Mouse (Mus musculus): ENCODE results near the gene Psmd4. TPM values are rescaled to one million over a fixed set of nuclear protein-coding genes. Genes with fewer than 3 reads are reported as not detected.
A peak's percentile ranks its signal among the peaks of the same experiment; 100 is the strongest.
"Not testable (repeated sequence)": the region's sequence is repeated elsewhere in the genome, so short reads cannot be mapped to it uniquely, and the experiment has no call there.

Psmd4 gene
- polyA plus RNA-seq, 1 experiment from 2014 or later = 221 TPM

DNA sequence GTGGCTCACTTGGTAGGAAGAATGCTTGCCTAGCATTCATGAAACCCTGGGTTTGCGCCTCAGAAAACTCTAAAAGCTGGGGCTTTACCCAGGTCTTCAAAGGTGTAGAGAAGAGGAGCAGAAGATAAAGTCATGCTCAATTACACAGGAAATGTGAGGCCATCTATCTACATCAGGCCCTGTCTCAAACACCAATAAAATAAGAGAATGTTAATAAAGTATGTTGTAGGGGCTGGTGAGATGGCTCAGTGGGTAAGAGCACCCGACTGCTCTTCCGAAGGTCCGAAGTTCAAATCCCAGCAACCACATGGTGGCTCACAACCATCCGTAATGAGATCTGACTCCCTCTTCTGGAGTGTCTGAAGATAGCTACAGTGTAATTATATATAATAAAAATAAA lies 21.5 kb downstream of the Psmd4 start:
- H3K27ac ChIP-seq; H3K9ac ChIP-seq; H3K4me1 ChIP-seq; H3K9me3 ChIP-seq; ATAC-seq (ENCODE audit: insufficient read depth, low FRiP score, low read depth); H3K4me3 ChIP-seq (replicated peaks); H3K4me2 ChIP-seq; H3K36me3 ChIP-seq; H3K27me3 ChIP-seq (replicated peaks): not testable (repeated sequence)
- 94% methylated on average over 5 of the region's 5 CpGs for WGBS

DNA sequence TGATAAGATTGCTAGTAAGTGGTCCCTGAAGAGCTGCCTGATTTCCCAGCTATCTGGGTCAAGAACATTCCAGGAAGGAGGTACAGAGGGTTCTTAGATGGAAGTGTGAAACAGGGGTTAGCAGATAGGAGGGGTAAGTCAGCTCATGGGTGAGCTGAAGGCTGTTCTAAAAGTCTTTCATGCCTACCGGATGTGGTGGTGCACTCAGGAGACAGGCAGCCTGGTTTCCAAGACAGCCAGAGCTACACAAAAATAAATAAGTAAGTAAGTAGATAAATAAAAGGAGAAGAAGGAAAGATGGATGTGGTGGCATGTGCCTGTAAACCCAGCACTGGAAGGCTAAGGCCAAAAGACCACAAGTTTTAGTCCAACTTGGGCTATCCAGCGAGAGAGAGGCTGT lies 23.7 kb downstream of the Psmd4 start:
- H3K9ac ChIP-seq = no peak overlapping the region
- no peak overlapping the region for H3K27ac ChIP-seq
- no peaks in the 10 kb centered on the region for H3K27me3 ChIP-seq (replicated peaks)
- H3K4me2 ChIP-seq = no peak overlapping the region
- H3K36me3 ChIP-seq = no peaks in the 10 kb centered on the region
- no peaks in the 10 kb centered on the region for H3K9me3 ChIP-seq
- 80% methylated on average over 2 of the region's 2 CpGs for WGBS
- H3K4me3 ChIP-seq (replicated peaks) = no peak overlapping the region
- H3K4me1 ChIP-seq = peaks cover 6% of the 10 kb centered on the region
- no peak for ATAC-seq (ENCODE audit: insufficient read depth, low FRiP score, low read depth)

DNA sequence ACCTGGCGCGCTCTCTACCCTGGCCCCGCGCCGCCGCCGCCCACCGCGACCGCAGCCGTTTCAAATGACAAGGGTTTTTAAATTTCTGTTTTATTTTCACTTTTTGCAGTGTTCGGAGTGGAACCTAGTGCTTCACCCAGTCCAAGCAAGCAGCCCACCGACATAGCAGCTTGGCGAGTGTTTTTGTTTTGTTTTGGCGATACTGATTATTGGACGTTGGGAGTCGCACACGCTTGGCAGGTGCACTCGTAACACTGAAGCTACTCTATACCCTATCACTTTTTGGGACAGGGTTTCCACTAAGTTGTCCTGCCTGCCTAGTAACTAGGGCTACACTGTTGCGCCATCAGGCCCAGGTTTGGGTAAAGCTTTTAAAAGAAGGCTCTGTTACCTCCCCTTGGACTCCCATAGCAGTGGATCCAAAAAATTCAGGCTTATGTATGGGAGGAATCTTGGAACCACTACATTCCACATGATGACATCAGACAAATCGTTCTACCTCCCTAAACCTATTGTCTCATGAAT lies 25.8 kb downstream of the Psmd4 start:
- H3K9me3 ChIP-seq = no peaks in the 10 kb centered on the region
- WGBS = 3% methylated on average over 21 of the region's 21 CpGs
- peaks cover 6% of the 10 kb centered on the region for H3K36me3 ChIP-seq
- no peak for ATAC-seq (ENCODE audit: insufficient read depth, low FRiP score, low read depth)
- H3K9ac ChIP-seq = peak overlapping the region; percentile 65; the same call in 1 of the 2 replicates
- peak overlapping the region; percentile 100 for H3K27ac ChIP-seq
- H3K27me3 ChIP-seq (replicated peaks) = no peaks in the 10 kb centered on the region
- H3K4me1 ChIP-seq = peaks cover 13% of the 10 kb centered on the region
- H3K4me3 ChIP-seq (replicated peaks) = peak overlapping the region; percentile 86
- peak overlapping the region; percentile 78 for H3K4me2 ChIP-seq

DNA sequence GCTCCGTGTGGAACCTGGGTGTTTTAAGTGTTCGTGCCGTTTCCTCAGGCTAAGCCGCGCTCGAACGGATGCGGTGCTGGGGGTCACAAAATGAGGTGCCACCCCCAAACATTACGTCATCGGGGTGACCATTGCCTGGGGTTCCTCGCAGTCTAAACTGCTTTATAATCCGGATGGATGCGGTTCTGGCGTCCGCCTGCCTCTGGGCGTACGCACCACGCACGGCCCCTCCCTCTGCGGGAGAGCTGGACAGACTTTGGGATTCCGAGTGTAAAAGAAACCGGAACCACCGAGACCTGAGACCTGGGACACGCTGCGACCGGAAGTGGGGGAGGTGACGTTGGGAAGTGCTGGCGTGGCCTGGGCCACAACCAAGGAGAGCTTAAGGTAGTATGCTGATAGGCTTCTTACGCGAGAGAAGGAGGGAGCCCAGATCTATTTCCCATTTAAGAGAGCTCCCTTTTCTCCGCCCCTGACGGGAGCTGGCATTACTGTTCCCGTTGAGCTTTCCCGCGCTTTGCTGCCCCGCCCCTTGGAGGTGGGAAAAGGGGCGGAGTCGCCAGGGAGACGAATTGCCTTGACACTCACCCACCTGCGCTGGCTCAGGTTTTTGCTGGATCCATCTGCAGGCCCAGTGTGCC lies 26.4 kb downstream of the Psmd4 start:
- Histone ChIP-seq H3K27me3 (replicated peaks) (no peaks in the 10 kb centered on the region), H3K36me3 (peaks cover 12% of the 10 kb centered on the region), H3K27ac (peak overlapping the region; percentile 100), H3K9me3 (no peaks in the 10 kb centered on the region), H3K4me1 (peaks cover 13% of the 10 kb centered on the region), H3K4me2 (peak overlapping the region; percentile 78), H3K9ac (peak overlapping the region; percentile 65), H3K4me3 (replicated peaks) (peak overlapping the region; percentile 86)
- ATAC-seq (ENCODE audit: insufficient read depth, low FRiP score, low read depth) = peak; percentile 76
- under 1% methylated on average over 40 of the region's 40 CpGs for WGBS

DNA sequence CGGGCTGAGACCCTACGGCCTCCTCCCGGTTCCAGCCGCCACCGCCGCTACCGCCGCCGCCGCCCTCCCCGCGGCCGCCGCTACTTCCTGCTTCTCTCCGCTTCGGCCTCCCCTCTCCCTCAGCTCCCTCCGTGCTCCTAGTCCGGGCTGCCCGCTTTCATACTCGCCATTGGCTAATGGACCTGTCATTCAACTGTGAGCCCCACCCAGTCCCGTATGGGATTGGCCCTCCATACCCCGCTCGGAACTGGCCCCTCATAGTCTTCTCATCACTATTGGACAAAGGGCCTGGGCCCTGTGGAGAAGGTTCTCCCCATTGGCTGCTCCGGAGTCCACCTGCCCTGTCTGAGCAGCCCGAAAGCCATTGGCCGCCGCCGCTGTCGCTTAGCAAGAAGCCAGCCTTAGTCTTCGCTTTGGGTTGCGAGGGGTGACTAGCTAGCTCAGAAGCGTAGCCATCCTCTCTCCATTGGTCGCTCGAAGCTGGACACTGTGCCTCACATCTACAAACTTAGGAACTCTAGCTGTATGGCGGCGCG lies 27.0 kb downstream of the Psmd4 start, which contains the start of gene Zfp687:
Gene Zfp687 (minus strand): TSS at position 112 of the 536 bp plus-strand sequence.
- Histone ChIP-seq H3K4me2 (peak within 1 kb of the TSS; percentile 85), H3K4me1 (peaks cover 13% of the 10 kb centered on the region), H3K9me3 (no peaks in the 10 kb centered on the region), H3K27ac (peak within 1 kb of the TSS; percentile 100), H3K27me3 (replicated peaks) (no peaks in the 10 kb centered on the region), H3K36me3 (peaks cover 18% of the 10 kb centered on the region), H3K9ac (peak within 1 kb of the TSS; percentile 74), H3K4me3 (replicated peaks) (peak within 1 kb of the TSS; percentile 86)
- ATAC-seq (ENCODE audit: insufficient read depth, low FRiP score, low read depth) = peak; percentile 99
- under 1% methylated on average over 37 of the region's 37 CpGs for WGBS

DNA sequence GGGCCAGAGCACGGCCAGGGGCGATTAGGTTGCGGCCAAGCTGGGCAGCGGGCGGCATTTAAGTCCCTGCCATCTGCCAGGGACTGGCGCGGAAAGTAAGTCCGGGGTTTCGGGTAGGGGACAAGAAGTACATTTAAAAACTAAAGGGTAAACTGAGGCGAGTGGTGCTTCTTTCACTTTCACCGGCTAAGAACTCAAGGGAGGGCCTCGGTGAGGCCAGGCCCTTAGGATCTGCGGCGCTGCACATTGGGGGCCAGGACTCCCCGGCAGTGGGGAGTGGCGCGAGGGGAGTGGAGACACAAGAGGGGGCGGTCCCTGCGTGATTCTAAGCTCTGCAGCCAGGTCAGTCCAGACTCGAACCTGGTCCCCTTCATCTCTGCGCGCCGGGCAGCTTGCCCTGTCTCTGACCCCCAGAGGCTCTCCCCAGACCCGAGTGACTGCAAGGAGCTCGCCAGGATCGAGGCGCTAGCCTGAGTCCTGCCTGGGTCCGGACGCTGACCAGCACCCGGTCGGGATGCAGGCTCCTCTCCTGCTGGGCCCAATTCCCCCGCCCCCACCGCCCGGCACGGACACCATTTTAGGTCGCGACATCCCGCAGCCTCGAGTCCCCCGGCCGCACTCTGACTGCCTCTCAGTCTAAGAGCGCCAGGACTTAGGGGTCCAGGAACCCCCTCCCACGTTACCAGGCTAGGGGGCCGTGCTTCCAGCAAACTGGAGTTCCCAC lies 27.8 kb downstream of the Psmd4 start:
- Histone ChIP-seq H3K27ac (peak overlapping the region; percentile 100), H3K4me3 (replicated peaks) (peak overlapping the region; percentile 86), H3K27me3 (replicated peaks) (no peaks in the 10 kb centered on the region), H3K4me2 (peak overlapping the region; percentile 85), H3K9ac (peak overlapping the region; percentile 74), H3K9me3 (no peaks in the 10 kb centered on the region), H3K4me1 (peaks cover 13% of the 10 kb centered on the region), H3K36me3 (peaks cover 25% of the 10 kb centered on the region)
- under 1% methylated on average over 44 of the region's 44 CpGs for WGBS
- no peak for ATAC-seq (ENCODE audit: insufficient read depth, low FRiP score, low read depth)

DNA sequence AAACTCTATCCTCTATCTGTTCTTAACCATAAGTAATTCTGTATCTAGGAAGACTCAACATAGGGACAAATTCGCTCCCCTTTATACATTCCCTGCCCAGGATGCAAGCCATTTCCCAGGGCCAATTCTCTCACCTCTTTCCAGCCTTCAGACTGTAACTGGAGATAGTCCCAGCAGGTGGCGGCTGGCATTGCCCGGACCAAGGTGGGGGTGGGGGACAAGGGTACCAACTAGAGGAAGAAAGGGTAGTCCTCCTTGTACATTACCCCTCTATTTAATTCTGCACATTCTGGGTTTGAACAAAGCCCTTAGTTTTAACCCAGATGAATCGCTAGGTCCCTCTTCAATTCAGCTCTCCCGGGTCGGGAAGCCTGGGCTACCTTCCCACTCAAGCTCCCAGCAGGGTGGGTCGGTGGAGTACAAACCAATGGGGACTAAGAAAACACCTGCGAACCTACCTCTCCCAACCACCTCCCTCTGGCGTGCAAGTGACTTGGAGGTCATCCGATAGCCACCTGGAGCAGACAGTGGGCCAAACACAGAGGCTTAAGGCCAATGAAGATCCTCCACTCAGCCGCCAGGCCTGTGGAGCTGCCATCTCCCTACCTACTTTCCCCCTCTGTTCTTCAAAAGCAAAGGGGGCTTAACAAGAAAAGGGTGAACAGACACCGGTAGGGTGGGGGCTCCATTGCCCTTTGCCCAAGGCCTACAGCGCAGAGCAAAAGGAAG lies 28.6 kb downstream of the Psmd4 start:
- H3K27ac ChIP-seq = peak overlapping the region; percentile 100
- no peak for ATAC-seq (ENCODE audit: insufficient read depth, low FRiP score, low read depth)
- peaks cover 13% of the 10 kb centered on the region for H3K4me1 ChIP-seq
- peak overlapping the region; percentile 86 for H3K4me3 ChIP-seq (replicated peaks)
- 17% methylated on average over 13 of the region's 13 CpGs for WGBS
- no peaks in the 10 kb centered on the region for H3K9me3 ChIP-seq
- no peaks in the 10 kb centered on the region for H3K27me3 ChIP-seq (replicated peaks)
- H3K9ac ChIP-seq = peak overlapping the region; percentile 74
- H3K36me3 ChIP-seq = peaks cover 32% of the 10 kb centered on the region
- H3K4me2 ChIP-seq = peak overlapping the region; percentile 85

DNA sequence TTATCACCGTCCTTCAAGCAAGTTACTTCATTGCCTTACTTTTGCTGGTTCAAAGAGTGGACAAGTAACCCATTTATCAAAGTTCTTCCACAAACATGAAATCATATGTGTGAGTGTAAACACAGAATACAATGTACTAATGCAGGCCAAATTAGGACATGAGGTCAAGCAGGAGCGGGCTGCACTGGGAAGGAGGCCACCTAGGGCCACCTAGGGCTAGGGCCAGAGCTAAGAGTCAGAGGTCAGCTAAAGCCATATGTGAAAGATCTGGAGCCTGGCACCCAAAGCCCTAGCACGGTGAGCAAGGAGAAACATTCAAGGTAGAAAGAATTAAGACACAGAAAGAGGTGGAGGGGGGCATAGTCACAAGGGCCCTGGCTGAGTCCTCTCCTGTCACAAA lies 29.4 kb downstream of the Psmd4 start:
- no peak for ATAC-seq (ENCODE audit: insufficient read depth, low FRiP score, low read depth)
- Histone ChIP-seq H3K36me3 (peaks cover 39% of the 10 kb centered on the region), H3K27ac (no peak overlapping the region), H3K27me3 (replicated peaks) (no peaks in the 10 kb centered on the region), H3K4me1 (peaks cover 13% of the 10 kb centered on the region), H3K4me3 (replicated peaks) (peak overlapping the region; percentile 86; the same call in 1 of the 2 replicates), H3K4me2 (no peak overlapping the region), H3K9me3 (no peaks in the 10 kb centered on the region), H3K9ac (no peak overlapping the region)
- 66% methylated on average over 3 of the region's 3 CpGs for WGBS

DNA sequence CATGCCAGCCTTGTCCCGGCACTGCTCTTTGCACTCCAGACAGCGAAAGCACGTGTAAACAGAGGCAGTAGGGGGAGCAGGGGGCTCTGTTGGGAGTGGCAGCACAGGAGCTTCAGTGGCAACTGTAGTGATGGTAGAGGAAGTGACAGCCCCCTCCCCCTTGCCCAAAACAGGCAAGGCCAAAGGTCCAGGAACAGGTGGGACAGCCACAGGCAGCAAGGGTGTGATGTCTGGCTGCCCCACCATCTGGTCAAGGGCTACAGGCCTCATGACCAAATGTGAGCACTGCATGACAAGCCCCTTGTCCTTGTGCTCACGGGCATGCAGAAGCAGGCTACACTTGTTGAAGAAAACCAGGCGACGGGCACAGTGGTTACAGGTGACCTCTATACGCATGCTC lies 32.0 kb downstream of the Psmd4 start:
- H3K4me2 ChIP-seq = no peak overlapping the region
- 81% methylated on average over 7 of the region's 7 CpGs for WGBS
- no peak for ATAC-seq (ENCODE audit: insufficient read depth, low FRiP score, low read depth)
- H3K27ac ChIP-seq = no peak overlapping the region
- H3K36me3 ChIP-seq = peaks cover 55% of the 10 kb centered on the region
- H3K9ac ChIP-seq = no peak overlapping the region
- H3K4me3 ChIP-seq (replicated peaks) = no peak overlapping the region
- H3K4me1 ChIP-seq = peaks cover 13% of the 10 kb centered on the region
- no peaks in the 10 kb centered on the region for H3K27me3 ChIP-seq (replicated peaks)
- no peaks in the 10 kb centered on the region for H3K9me3 ChIP-seq

DNA sequence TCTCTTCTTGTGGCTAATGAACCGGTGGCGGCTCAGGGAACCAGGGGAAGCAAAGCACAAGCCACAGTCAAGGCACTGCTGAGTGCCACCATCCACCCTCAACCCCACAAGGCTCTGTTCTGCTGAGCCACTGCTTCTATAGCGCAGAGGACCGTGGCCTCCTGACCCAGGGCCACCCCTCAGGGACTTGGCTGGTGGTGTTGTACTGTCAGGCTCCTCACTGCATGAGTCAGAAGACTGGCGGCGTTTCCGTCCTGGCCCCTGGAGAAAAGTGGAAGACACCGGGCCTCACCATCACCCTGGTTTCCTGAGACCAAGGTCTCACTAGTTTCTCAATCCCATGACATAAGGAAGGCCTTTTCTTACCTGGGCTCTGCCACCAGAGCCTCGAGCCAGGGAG lies 34.7 kb downstream of the Psmd4 start:
- Histone ChIP-seq H3K4me2 (no peak overlapping the region), H3K4me3 (replicated peaks) (no peak overlapping the region), H3K27ac (peak overlapping the region; percentile 35; the same call in 1 of the 2 replicates), H3K4me1 (0 out of 2 replicates have a peak, but pooled peaks cover 5% of the 10 kb centered on the region), H3K27me3 (replicated peaks) (no peaks in the 10 kb centered on the region), H3K9ac (no peak overlapping the region), H3K36me3 (peaks cover 67% of the 10 kb centered on the region), H3K9me3 (no peaks in the 10 kb centered on the region)
- no peak for ATAC-seq (ENCODE audit: insufficient read depth, low FRiP score, low read depth)
- 88% methylated on average over 9 of the region's 9 CpGs for WGBS

DNA sequence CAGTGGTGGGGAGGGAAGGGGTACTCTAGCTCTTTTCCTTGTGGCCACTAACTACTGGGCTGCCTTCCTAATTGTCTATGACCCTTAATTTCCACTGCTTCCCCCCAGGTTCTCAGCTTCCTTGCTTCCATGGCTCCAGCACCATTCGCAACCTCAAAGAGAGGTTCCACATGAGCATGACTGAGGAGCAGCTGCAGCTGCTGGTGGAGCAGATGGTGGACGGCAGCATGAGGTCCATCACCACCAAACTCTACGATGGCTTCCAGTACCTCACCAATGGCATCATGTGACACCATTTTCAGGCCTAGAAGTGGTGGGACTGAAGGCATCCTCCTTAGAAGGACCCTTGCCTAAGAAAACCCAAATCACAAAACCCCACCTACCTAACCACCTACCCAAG lies 36.8 kb downstream of the Psmd4 start:
- H3K4me2 ChIP-seq = no peak overlapping the region
- no peak overlapping the region for H3K27ac ChIP-seq
- no peaks in the 10 kb centered on the region for H3K27me3 ChIP-seq (replicated peaks)
- H3K4me3 ChIP-seq (replicated peaks) = no peak overlapping the region
- H3K36me3 ChIP-seq = peaks cover 61% of the 10 kb centered on the region
- no peak overlapping the region for H3K9ac ChIP-seq
- no peaks in the 10 kb centered on the region for H3K9me3 ChIP-seq
- H3K4me1 ChIP-seq = 0 out of 2 replicates have a peak, but pooled peaks cover 5% of the 10 kb centered on the region
- WGBS = 92% methylated on average over 3 of the region's 3 CpGs
- ATAC-seq (ENCODE audit: insufficient read depth, low FRiP score, low read depth) = no peak
